Mouse (Mus musculus) bone marrow macrophage, adult 2 months (primary cell): ENCODE results near the gene Adgra1. TPM values are rescaled to one million over a fixed set of nuclear protein-coding genes. Genes with fewer than 3 reads are reported as not detected.

Experiments
- H3K27ac ChIP-seq: 2 replicates; pipeline ENCODE4 v1.5.1; 2012; ENCODE audit warnings: low read depth, low read length; ENCODE audit not compliant: insufficient read depth
- H3K4me1 ChIP-seq: 2 replicates; pipeline ENCODE4 v1.6.1; 2012; ENCODE audit warnings: low read length; ENCODE audit not compliant: control insufficient read depth, insufficient read depth
- H3K4me3 ChIP-seq: 2 replicates; pipeline ENCODE4 v1.5.1; 2012; ENCODE audit warnings: mild to moderate bottlenecking, low read length, moderate library complexity; ENCODE audit not compliant: insufficient read depth
- CTCF ChIP-seq: IDR thresholded peaks from 2 replicates; pipeline ENCODE4 v1.5.1; 2012; ENCODE audit warnings: low read depth, mild to moderate bottlenecking, low read length, moderate library complexity
- POLR2A ChIP-seq: IDR thresholded peaks from 2 replicates; pipeline ENCODE4 v1.6.1; 2012; ENCODE audit warnings: mild to moderate bottlenecking, low read depth, low read length, borderline replicate concordance
- polyA plus RNA-seq: library from polyadenylated mRNA; stranded (reverse); fragments of >200 nt; gene quantifications from 2 replicates; pipeline ENCODE4 v1.2.4, GENCODE M21; 2012; ENCODE audit not compliant: missing spikeins, insufficient read depth, insufficient read length

Adgra1 gene
- polyA plus RNA-seq: not detected in 2 replicates

DNA sequence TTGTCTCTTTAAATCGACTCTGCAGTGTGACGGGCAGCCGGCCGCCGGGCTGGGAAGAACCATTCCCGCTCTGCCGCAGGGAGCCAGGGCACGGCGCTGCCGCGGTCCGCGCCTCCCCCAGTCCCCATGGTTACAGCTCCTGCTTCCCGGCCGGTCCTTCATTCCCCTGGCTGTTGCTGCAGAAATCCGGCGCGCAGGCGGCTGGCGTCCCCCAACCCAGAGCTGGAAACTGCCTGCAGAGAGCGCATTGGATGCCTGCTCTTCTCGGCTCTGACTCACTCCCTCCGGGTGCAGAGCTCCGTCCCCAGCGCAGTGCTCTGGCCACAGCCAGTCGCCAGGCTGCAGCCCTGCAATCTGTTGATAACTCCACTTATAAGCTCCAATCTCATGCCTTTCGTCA, at the start of gene Adgra1:
Gene Adgra1, plus strand, starts transcription at position 139 of the 400 bp plus-strand sequence.
- Histone ChIP-seq H3K27ac (no peak within 1 kb of the TSS), H3K4me1 (no peaks in the 10 kb centered on the region), H3K4me3 (no peak within 1 kb of the TSS)
- TF ChIP-seq POLR2A (no peak), CTCF (no peak)

DNA sequence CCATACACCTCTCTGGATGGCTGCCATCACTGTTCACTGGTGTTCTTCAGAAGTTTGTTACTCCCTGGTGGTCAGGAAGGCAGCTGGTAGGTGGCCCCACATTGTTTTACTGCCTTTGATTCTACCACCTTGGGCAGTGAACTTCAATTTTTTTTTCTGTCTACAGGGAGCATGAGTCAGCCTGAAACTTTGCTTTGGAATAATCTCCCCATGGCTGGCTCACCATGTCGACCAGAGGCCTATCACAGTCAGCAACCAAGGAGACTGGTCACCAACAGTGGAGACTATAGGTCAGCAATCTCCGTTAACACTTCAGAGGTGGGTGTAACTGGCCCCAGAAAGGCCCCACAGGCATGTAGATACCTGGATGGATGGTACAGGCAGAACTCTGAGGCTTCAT, 46.6 kb upstream of the Adgra1 start:
- H3K4me1 ChIP-seq: no peaks in the 10 kb centered on the region
- TF ChIP-seq POLR2A (no peak), CTCF (no peak)
- no peak overlapping the region for H3K4me3 ChIP-seq
- no peak overlapping the region for H3K27ac ChIP-seq

- H3K4me3 ChIP-seq: no peak overlapping the region
- no peak for TF ChIP-seq CTCF
- no peak for TF ChIP-seq POLR2A
- H3K4me1 ChIP-seq: no peaks in the 10 kb centered on the region
- no peak overlapping the region for H3K27ac ChIP-seq
Observed at GRCm38 (mm10) chr7:139788927-139789326, 45.0 kb upstream of the Adgra1 start.

GRCm38 (mm10) chr7:139789718-139790117, 44.3 kb upstream of the Adgra1 start:
- Histone ChIP-seq H3K4me1 (no peaks in the 10 kb centered on the region), H3K27ac (no peak overlapping the region), H3K4me3 (no peak overlapping the region)
- TF ChIP-seq CTCF: no peak
- TF ChIP-seq POLR2A: no peak

DNA sequence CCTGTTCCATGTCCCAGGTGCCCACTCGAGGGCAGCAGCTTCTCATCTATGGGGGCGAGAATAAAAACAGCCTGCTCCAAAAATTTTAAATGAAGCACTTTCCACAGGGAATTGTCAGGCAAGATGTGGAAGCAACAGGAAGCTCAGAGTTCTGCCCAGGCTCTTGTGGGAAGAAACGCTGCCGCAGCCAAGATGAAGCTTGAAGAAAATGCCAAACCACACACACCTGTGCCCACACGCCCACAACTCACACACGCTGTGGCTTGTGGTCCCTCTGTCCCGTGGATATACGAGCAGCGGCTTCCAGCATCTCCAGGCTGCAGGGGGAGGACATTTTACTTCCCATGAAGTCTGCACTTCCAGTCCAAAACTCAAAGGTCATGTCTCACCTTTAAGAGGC, 42.4 kb upstream of the Adgra1 start:
- Histone ChIP-seq H3K4me3 (no peak overlapping the region), H3K27ac (no peak overlapping the region), H3K4me1 (no peaks in the 10 kb centered on the region)
- TF ChIP-seq POLR2A (no peak), CTCF (no peak)

DNA sequence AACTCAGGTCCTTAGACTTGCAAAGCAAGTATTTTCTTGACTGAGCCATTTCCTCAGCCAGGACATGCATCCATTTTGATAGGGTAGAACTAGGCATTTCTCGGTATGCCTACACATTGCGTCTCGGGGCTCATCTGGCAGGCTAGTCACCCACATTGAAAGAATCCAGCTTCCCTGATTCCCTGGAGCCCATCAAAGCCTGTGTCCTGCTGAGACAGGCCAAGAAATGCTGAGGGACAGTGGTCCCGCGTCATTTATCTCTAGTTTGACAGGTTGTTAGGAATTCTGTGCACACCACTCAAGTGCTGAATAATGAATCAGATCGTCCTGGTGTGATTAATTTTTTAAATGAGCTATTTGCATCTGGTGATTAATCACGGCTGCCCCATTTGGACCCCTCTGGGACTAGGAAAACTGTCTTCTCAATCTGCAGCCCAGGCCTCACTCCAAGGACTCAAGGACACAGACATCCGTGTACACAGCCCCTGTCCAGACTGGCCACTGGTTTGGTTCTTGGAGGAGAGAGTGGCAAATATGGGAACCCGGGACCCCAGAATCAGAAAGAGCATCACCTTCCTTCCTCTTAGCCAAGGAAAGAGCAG, 38.9 kb upstream of the Adgra1 start:
- H3K27ac ChIP-seq: no peak overlapping the region
- no peak overlapping the region for H3K4me3 ChIP-seq
- no peaks in the 10 kb centered on the region for H3K4me1 ChIP-seq
- no peak for TF ChIP-seq POLR2A
- no peak for TF ChIP-seq CTCF

DNA sequence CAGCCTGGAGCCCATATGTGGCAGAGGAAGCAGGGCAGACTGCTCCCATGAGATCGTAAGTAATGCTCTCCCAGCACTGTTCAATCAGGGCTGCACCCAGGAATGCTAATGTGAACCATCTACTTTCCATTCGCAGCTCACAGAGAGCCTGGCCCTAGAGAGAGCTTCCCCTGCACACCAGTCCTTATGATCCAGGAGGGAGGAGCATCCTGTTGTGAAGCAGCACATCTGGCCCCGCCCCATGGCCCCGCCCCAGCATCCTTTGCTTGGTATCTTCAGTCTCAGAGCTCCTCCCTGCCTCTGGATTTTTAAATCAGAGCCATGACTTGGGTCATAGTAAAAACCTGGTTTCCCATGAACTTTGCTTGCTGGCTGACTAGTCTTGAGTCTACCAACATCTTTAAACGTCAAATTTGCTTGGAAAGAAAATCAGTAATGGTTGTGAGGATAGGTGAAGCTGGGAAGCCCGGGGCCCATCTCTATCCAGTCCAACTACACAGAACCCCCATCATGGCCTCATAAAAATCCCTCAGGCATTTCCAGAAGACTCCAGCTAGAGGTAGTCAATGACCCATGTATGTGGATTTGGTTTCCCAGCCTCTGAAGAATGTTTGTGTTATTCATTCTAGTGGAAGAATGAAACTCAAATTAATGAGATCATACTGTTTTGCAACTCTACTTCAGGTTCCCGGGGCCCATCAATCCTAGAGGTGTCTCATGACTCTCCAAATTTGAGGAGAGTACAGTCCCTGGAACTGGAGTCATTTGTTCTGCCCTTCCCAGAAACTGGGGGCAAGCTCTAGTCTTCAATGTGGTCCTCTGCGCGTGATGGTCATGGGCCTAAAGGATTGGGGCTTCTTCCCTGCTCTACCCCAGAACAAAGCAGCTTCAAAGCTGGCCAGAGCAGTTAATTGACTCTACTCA, 36.5 kb upstream of the Adgra1 start:
- no peak overlapping the region for H3K27ac ChIP-seq
- no peak overlapping the region for H3K4me3 ChIP-seq
- TF ChIP-seq CTCF: no peak
- no peak for TF ChIP-seq POLR2A
- H3K4me1 ChIP-seq: no peaks in the 10 kb centered on the region

GRCm38 (mm10) chr7:139806175-139806601, 27.8 kb upstream of the Adgra1 start:
- Histone ChIP-seq H3K27ac (no peak overlapping the region), H3K4me1 (no peaks in the 10 kb centered on the region), H3K4me3 (no peak overlapping the region)
- TF ChIP-seq CTCF: no peak
- TF ChIP-seq POLR2A: no peak

DNA sequence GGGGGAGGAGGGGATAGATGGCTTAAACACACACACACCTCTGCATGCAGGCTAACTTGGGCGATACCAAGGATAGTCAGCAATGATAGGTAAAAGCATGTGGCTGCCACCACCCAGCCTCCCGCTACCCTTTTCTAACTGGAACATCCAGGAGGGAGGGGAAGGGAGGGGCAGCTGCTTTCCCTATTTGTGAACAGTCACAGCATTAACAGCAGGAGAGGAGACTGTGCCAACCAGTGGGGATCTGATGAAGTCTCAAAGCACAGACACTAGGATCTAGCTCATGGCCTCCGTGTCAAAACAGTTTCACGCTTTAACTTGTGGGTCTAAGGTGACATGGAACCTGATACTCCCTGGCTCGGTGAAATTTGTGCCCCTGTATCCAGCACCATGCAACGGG, 23.9 kb upstream of the Adgra1 start:
- Histone ChIP-seq H3K4me3 (no peak overlapping the region), H3K4me1 (no peaks in the 10 kb centered on the region), H3K27ac (no peak overlapping the region)
- TF ChIP-seq CTCF (no peak), POLR2A (no peak)

DNA sequence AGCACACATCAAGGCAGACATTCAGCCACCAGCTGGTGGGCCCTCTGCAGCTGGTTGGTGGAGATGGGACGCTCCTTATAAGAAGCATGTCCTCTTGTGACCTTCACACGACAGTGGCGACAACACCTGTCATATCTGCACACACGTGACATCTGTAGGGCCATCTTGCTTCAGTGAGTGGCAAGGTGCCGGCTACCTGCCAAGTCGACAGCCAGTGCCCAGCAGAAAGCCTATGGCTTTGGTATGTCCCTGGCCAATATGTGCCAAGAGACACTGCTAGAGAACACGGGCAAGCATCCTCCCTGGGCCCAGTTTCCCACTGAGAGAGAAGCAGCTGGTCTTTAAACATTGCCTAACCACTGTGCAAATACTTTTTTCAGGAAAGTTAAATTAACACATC, 22.3 kb upstream of the Adgra1 start:
- TF ChIP-seq POLR2A (no peak), CTCF (no peak)
- no peaks in the 10 kb centered on the region for H3K4me1 ChIP-seq
- H3K4me3 ChIP-seq: no peak overlapping the region
- no peak overlapping the region for H3K27ac ChIP-seq
